In genomic region chr8:124379289-124379688, GRCm38 (mm10) we compare ENCODE assay signal across 23 mouse cellular contexts.
DNase-seq lines count a peak whose midpoint lies in the region; ATAC-seq and TF ChIP-seq lines count a peak whose summit lies in the region.
"Had no signal": no experiment of that assay in that cellular context is flagged by ENCODE, and none has a peak within 500 bp of the region (broad histone marks: within the 10 kb centered on the region; RNA-seq: fewer than 3 reads in every experiment).

No protein-coding gene starts in this region.

- no peaks in the 10 kb centered on the region for H3K4me1 ChIP-seq in kidney, postnatal 0 days (replicated peaks; ENCODE audit: insufficient read depth, low read length)
- H3K4me1 ChIP-seq in kidney, embryonic 14.5 days (ENCODE audit: control insufficient read depth, insufficient read depth, low read length) = no peaks in the 10 kb centered on the region
- no peaks in the 10 kb centered on the region for H3K4me1 ChIP-seq in midbrain, postnatal 0 days (ENCODE audit: insufficient read depth, low read length)
- peaks cover 3% of the 10 kb centered on the region; the same call in 1 of the 2 replicates for H3K4me1 ChIP-seq in midbrain, embryonic 11.5 days (ENCODE audit: control insufficient read depth, insufficient read depth, low read length)
- H3K4me1 ChIP-seq: embryonic facial prominence, embryonic 12.5 days; liver, embryonic 13.5 days; stomach, embryonic 15.5 days had no signal

- no peak overlapping the region for H3K9ac ChIP-seq in kidney, postnatal 0 days (ENCODE audit: low read depth, low read length)
- H3K9ac ChIP-seq in kidney, embryonic 14.5 days (ENCODE audit: low read depth, low read length) = no peak overlapping the region
- H3K9ac ChIP-seq in midbrain, postnatal 0 days (replicated peaks; ENCODE audit: low read length, poor library complexity, severe bottlenecking) = no peak overlapping the region
- H3K9ac ChIP-seq in midbrain, embryonic 11.5 days (ENCODE audit: low read length) = no peak overlapping the region
- H3K9ac ChIP-seq: embryonic facial prominence, embryonic 12.5 days; forebrain, embryonic 13.5 days; liver, embryonic 13.5 days; midbrain, embryonic 15.5 days; neural tube, embryonic 15.5 days; stomach, embryonic 15.5 days had no signal

- no peak overlapping the region for H3K4me2 ChIP-seq in kidney, postnatal 0 days (ENCODE audit: low read length)
- no peak overlapping the region for H3K4me2 ChIP-seq in kidney, embryonic 14.5 days (replicated peaks; ENCODE audit: low read depth, low read length)
- no peak overlapping the region for H3K4me2 ChIP-seq in midbrain, postnatal 0 days (ENCODE audit: low read depth, low read length, poor library complexity, severe bottlenecking)
- no peak overlapping the region for H3K4me2 ChIP-seq in midbrain, embryonic 11.5 days
- H3K4me2 ChIP-seq: embryonic facial prominence, embryonic 12.5 days; forebrain, embryonic 13.5 days; liver, embryonic 13.5 days; midbrain, embryonic 15.5 days; neural tube, embryonic 15.5 days; stomach, embryonic 15.5 days had no signal

- H3K36me3 ChIP-seq in kidney, postnatal 0 days (ENCODE audit: insufficient read depth, low read length) = no peaks in the 10 kb centered on the region
- H3K36me3 ChIP-seq in kidney, embryonic 14.5 days (ENCODE audit: control insufficient read depth, insufficient read depth, low read length) = no peaks in the 10 kb centered on the region
- peaks cover 35% of the 10 kb centered on the region for H3K36me3 ChIP-seq in midbrain, postnatal 0 days (ENCODE audit: insufficient read depth, low read length)
- no peaks in the 10 kb centered on the region for H3K36me3 ChIP-seq in midbrain, embryonic 11.5 days (ENCODE audit: control insufficient read depth, insufficient read depth, low read length)
- H3K36me3 ChIP-seq: embryonic facial prominence, embryonic 12.5 days; liver, embryonic 13.5 days; midbrain, embryonic 15.5 days; stomach, embryonic 15.5 days had no signal

- no peak overlapping the region for H3K27ac ChIP-seq in kidney, postnatal 0 days
- no peak overlapping the region for H3K27ac ChIP-seq in kidney, embryonic 14.5 days (ENCODE audit: low read depth, low read length)
- no peak overlapping the region for H3K27ac ChIP-seq in midbrain, postnatal 0 days (ENCODE audit: low read depth, low read length)
- H3K27ac ChIP-seq in midbrain, embryonic 11.5 days (ENCODE audit: low read depth, low read length) = no peak overlapping the region
- H3K27ac ChIP-seq: embryonic facial prominence, embryonic 12.5 days; forebrain, embryonic 13.5 days; liver, embryonic 13.5 days; midbrain, embryonic 15.5 days; neural tube, embryonic 15.5 days; stomach, embryonic 15.5 days had no signal

- H3K27me3 ChIP-seq in kidney, postnatal 0 days (ENCODE audit: insufficient read depth, low read length) = no peaks in the 10 kb centered on the region
- H3K27me3 ChIP-seq in kidney, embryonic 14.5 days (ENCODE audit: control insufficient read depth, insufficient read depth, low read length) = no peaks in the 10 kb centered on the region
- no peaks in the 10 kb centered on the region for H3K27me3 ChIP-seq in midbrain, postnatal 0 days (ENCODE audit: insufficient read depth, low read length)
- no peaks in the 10 kb centered on the region for H3K27me3 ChIP-seq in midbrain, embryonic 11.5 days (ENCODE audit: control insufficient read depth, insufficient read depth, low read length)
- H3K27me3 ChIP-seq: embryonic facial prominence, embryonic 12.5 days; forebrain, embryonic 13.5 days; liver, embryonic 13.5 days; midbrain, embryonic 15.5 days; neural tube, embryonic 15.5 days; stomach, embryonic 15.5 days had no signal

- DNase-seq in cerebellum, adult 11 months = peak; percentile 3
- DNase-seq in cerebellum, postnatal 10 days = no peak
- DNase-seq in kidney, postnatal 0 days (ENCODE audit: low spot score) = no peak
- DNase-seq in midbrain, postnatal 0 days (ENCODE audit: low spot score) = no peak
- DNase-seq in midbrain, embryonic 11.5 days (ENCODE audit: low spot score, missing footprints) = no peak
- no peak for DNase-seq in B cell, adult 2 months
- DNase-seq: adrenal gland, postnatal 10 days; cerebellum, adult 18-20 months; heart, adult 11 months; kidney, adult 2 months; kidney, postnatal 25 days; layer of hippocampus, adult 9-11 months; liver, embryonic 13.5 days; right cerebral cortex, postnatal 25 days; thymus, postnatal 14 days had no signal

- no peak for ATAC-seq in kidney, postnatal 0 days (replicated peaks; ENCODE audit: low FRiP score, low read depth)
- ATAC-seq in kidney, embryonic 14.5 days (ENCODE audit: low FRiP score, low TSS enrichment) = no peak
- ATAC-seq in midbrain, postnatal 0 days (ENCODE audit: low FRiP score) = no peak
- ATAC-seq in midbrain, embryonic 11.5 days (ENCODE audit: low FRiP score) = no peak
- ATAC-seq: forebrain, embryonic 13.5 days; midbrain, embryonic 15.5 days had no signal

- H3K9me3 ChIP-seq in kidney, postnatal 0 days (replicated peaks; ENCODE audit: low read length) = no peaks in the 10 kb centered on the region
- no peaks in the 10 kb centered on the region for H3K9me3 ChIP-seq in kidney, embryonic 14.5 days (ENCODE audit: control insufficient read depth, low read length)
- H3K9me3 ChIP-seq in midbrain, postnatal 0 days (ENCODE audit: low read length) = no peaks in the 10 kb centered on the region
- no peaks in the 10 kb centered on the region for H3K9me3 ChIP-seq in midbrain, embryonic 11.5 days (ENCODE audit: control insufficient read depth, low read length)
- H3K9me3 ChIP-seq: embryonic facial prominence, embryonic 12.5 days; forebrain, embryonic 13.5 days; liver, embryonic 13.5 days; megakaryocyte, embryonic 14.5 days; midbrain, embryonic 15.5 days; neural tube, embryonic 15.5 days; stomach, embryonic 15.5 days had no signal

- TF ChIP-seq CTCF in kidney, postnatal 0 days (IDR thresholded peaks at IDR 0.05; ENCODE audit: low read depth) = peak; percentile 33; the same call in 1 of the 2 replicates
- TF ChIP-seq CTCF in midbrain, postnatal 0 days (IDR thresholded peaks at IDR 0.05) = peak; percentile 26

- WGBS in kidney, postnatal 0 days = 69% methylated on average over 6 of the region's 6 CpGs
- 71% methylated on average over 6 of the region's 6 CpGs for WGBS in kidney, embryonic 14.5 days
- WGBS in midbrain, postnatal 0 days = 64% methylated on average over 6 of the region's 6 CpGs
- 69% methylated on average over 6 of the region's 6 CpGs for WGBS in midbrain, embryonic 11.5 days

- H3K4me3 ChIP-seq in kidney, postnatal 0 days (replicated peaks; ENCODE audit: low read depth, low read length) = no peak overlapping the region
- no peak overlapping the region for H3K4me3 ChIP-seq in kidney, embryonic 14.5 days (ENCODE audit: low read length)
- H3K4me3 ChIP-seq in midbrain, postnatal 0 days (ENCODE audit: low read depth, low read length) = no peak overlapping the region
- H3K4me3 ChIP-seq in midbrain, embryonic 11.5 days (ENCODE audit: low read depth, low read length) = no peak overlapping the region
- H3K4me3 ChIP-seq: embryonic facial prominence, embryonic 12.5 days; erythroblast, embryonic 14.5 days; forebrain, embryonic 13.5 days; liver, embryonic 13.5 days; megakaryocyte, embryonic 14.5 days; midbrain, embryonic 15.5 days; neural tube, embryonic 15.5 days; stomach, embryonic 15.5 days had no signal
